Mouse (Mus musculus): ENCODE measurements around the gene Cacna1c.

The Cacna1c gene

DNA sequence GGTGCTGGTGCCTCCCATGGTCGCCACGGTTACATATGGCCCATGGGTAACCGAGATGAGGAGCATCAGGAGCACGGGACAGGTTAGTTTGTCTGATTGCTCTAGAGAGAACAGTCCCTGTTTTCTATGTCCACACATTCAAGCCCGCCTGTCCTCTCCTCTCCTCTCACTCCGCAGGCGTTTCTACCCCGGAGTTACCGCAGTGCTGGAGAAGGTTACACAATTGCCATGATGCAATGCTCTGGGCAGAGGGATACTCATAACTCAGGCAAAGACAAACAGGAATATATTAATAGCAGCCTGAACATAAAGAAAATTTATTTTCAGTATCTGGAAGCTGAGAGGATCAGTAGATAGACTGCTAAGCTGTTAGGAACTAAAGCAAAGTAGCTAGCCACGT lies 58.5 kb downstream of the Cacna1c start:
- no peak for DNase-seq

DNA sequence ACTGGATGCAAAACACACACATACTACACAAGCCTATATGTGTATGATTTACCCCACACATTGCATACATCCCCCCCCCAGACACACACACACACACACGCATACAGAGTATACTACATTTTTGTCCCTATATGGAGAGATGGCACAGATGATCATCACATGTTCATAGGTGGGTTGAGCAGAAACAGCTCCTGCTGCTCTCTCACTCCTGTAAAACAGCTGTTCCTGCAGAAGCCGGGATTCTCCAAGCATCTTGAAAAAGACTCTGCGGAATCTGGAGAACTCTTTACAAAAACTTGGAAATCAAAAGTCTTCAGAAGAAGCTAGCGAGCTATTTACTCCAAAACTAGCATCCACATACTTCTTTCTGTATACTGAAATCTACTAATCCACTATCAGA lies 63.4 kb downstream of the Cacna1c start:
- no peak for DNase-seq

DNA sequence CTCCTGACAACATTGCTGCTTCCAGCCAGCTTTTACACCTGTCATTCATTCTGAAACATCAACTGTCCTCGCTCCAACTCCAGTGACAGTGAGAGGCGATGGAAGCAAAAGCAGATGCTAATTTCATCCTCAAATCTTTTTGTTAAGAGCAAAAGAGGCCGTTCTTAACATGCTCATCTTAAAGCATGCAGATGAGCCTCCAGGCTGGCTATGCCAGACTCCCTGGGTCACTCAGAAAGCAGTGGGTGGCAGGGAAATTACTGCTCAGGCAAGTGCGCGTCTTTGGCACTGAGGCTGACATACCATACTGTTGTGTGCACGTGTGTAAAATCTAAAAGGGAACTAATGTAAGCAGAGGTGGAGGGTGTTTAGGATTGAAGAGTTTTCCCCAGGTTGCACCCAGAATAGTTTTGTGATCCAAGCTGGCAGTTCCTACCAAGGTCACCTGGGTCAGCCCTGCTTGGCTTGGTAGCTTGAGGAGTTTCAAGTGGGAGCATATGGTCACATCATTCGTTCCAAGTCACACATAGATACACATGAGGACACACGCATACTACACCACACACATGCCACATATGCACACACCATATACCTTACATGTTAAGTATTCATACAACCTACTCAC lies 64.0 kb downstream of the Cacna1c start:
- no peak for DNase-seq

DNA sequence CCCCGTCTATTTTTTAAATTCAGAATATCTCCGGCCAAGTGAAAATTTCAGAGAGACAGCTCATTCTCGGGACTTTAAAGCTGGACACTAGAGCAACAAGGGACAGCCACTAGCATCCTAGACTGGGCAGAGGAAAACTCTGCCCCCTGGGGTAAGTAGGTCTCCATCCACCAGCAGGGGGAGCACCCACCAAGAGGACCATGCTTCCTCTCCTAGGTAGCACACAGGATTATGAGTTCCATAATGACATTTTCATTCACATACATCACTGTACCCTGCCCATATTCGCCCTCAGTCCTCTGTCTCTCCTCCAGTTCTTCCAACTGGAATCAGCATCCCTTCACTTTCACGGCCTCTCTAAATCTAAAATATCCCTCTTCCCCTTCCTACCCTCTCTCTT lies 66.6 kb downstream of the Cacna1c start:
- DNase-seq, result peak; percentile 79 to 81

DNA sequence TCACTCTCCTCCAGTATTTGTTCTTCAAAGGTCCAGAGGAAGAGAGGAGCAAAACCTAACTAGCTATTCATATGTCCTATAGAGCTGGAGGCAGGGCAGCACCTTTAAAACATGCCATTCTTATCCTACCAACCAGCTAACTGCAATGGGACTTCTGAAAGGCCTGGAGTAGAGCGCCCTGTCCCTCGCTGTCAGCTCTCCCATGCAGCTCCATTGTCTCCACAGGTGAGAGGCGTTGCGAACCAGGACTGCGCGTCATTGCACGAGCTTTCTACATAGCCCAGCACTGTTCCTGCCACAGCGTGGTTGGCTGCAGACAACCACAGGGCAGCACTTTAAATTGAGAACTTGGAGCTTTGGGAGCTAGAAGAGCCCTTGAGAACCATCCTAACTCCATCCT lies 67.7 kb downstream of the Cacna1c start:
- DNase-seq, result no peak

DNA sequence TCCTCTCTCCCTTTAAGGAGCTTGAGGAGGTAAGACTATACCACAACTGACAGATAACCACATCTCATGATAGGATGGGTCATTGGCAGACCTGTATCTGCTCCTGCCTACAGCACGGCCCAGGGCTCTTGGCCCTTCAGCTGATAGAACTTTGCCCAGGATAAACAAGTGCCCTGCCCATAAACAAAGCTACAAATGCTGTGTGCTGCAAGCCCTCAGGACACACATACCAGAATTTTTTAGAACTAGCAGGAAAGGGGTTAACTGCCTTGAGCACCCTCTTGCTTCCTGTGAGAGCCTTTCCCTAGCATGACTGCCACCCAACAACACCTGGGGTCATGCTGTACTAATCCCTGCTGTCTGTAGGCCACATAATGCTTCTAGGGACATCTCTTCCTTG lies 68.1 kb downstream of the Cacna1c start:
- DNase-seq, result no peak

DNA sequence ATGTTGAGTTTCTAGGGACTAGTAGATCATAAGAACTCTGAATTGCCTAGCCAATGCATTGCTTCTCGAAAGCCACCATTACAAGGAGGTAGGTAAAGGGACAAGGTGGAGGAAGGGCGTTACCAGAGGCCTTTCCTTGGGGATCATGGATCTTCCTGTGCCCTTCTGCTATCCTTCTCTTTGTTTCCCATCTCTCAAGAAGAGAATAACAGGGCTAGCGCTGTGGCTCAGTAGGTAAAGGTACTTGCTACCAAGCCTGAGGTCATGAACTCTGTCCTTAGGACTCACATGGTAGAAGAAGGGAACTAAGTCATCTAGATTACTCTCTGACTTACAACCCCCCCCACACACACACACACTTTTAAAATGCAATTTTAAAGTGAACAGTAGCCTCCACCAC lies 69.2 kb downstream of the Cacna1c start:
- DNase-seq, result no peak

DNA sequence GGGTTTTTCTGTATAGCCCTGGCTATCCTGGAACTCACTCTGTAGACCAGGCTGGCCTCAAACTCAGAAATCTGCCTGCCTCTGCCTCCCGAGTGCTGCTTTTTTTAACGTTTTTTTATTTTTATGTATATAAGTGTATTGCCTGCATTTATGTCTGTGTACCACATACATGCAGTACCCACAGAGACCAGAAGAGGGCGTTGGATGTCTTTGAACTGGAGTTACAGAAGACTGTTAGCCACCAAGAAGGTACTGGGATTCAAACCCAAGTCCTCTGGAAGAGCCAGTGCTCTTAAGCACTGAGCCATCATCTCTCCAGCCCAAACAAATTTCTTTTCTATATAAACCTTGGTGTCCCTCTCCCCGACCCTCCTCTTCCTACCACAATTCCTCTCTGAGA lies 77.8 kb downstream of the Cacna1c start:
- peak in 1 of 2 experiments; percentile 16 for DNase-seq

DNA sequence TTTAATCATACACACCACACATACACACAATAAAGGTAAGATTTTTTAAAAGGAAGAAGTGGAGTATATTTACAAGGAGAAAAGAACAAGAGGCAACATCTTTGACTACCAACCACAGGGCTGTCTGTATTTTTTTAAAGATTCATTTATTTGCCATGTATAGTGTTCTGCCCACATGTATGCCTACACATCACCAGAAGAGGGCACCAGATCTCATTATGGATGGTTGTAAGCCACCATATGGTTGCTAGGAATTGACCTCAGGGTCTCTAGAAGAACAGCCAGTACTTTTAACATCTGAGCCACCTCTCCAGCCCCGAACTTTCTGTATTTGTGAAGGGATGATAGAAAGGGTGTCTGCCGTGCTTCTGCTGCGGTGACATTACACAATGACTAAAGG lies 79.9 kb downstream of the Cacna1c start:
- no peak for DNase-seq

DNA sequence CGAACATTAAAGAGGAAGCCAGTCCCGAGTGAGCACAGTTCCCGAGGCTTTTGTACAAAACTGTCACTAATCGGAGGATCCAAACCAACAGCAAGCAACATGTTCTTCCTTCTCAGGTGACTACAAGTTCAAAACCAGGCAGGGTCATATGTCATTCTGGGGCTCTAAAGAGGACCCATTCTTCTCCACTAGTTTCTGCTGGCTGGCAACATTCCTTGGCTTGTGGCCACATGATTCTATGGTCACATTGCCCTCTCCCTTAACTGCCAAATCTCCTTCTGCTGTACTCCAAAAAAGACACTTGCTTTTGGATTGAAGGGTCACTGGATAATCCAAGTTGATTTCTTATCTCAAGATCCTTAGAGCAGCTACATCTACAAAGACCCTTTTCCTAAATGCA lies 82.9 kb downstream of the Cacna1c start:
- peak; percentile 50 to 56 for DNase-seq

DNA sequence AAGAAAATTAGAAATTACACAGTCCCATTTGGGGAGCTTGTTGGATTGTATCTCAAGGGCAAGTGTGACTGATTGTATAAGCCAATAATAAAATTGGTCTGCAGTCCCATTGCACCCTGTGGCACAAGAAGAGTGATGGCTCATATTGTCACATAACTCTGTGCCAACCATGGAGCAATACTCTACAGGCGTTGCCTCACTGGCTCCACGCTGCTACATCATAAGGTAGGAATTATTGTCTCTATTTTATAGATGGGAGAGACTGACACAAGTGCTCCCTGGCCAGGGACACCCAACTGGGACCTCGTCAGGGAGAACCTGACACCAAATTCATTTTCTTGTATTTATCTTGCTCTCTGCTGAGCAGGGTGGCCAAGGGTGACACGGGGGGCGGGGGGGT lies 85.8 kb downstream of the Cacna1c start:
- no peak for DNase-seq

DNA sequence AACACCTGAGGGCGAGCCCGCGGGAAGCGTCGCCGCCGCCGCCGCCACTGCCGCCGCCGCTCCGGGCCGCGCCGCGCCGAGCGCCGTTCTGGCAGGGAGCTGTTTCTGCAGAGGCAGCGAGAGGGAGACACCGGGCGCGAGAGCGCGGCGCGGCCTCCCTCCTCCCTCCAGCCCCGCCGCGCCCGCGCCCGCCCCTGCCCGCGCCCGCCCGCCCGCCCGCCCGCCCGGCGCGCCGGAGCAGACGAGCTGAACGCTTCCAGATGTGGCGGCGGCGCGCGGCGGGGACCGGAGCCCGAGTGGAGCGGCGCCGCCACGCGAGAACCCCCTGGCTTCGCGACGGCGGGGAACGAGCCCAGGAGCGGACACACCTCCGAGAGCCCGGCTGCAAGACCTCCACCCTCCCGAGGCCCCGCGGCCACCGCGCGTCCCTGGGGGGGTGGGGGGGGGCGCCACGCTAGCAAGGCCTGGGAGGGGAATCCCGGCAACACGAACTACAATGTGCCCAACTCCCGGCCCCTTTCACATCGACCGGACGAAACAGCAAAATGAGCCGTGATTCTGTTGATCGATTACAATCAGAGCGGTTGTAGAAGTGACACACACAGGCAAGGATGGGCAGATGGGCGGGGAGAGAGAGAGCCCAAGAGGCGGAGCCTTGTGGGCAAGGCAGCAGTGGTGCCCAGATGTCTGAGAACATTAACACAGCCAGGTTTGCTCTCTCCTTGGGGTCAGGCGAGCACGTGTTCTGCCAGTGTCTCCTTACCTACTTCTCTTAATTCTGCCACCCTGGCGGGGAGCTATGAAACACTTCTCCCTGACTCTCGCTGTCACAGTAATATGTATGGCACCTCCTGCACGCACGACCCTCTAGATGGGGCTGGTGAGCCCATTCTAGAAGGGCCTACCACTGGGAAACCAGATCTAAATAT lies 87.5 kb downstream of the Cacna1c start:
- peak; percentile 87 to 88 for DNase-seq

DNA sequence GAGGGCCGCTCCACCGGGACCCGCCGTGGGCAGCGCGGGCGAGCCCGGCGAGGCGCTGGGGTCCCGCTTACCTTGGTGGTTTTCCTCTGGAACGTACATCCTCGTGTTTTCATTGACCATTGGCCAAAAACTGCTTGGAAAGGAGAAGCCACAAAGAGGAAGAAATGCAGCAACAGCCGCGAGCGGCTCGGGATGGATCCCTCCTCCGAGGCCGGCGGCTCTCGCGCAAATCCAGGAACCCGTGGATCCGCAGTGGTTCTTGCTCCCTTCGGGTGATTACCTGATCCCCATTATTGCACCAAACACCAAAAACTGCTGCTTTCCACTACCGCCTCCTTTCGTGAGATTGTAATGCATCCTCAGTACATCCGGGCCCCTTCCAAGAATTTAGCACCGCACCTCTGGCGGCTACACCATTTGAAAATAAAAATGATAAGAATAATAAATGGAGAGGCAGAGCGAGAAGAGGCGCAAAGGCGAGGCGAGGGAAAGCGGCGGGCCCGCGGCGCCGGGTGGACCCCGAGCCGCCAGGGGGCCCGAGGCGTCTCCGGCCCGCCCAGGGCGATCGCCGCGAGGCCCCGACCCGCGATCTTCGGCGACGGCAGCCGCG lies 88.3 kb downstream of the Cacna1c start:
- peak; percentile 60 to 76 for DNase-seq

DNA sequence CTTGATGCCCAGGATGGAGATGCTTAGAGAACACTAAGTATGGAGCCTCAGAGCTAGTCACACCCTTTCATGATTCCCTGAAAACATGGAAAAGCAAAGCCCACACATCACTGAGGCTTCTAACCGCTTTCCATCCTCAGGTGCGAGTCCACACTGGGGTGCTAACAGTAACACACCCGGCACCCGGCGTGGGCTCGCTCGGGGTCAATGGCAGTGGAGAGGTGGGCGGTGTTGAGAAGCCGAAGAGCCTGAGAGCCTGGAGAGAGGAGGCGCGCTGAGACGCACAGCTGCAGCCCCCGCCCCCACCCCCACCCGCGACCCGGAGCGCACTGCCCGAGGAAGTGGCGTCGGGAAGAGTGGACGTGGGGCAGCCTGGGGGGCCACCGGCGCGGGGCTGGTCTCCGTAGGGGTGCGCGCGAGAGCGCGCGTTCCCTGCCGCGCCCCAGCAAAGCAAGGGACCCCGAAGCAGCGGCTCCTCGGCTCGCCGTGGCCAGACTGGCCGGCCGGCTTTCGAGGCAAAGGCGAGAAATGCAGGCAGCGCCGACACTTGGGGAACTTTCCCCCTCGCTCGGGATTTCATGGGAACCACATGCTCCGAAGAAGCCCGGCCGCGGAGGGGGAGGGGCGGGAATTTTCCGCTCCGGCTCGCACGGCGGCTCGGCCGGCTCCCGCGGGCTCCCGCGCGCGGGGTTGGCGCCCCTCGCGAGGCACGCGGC lies 88.9 kb downstream of the Cacna1c start:
- DNase-seq, result peak; percentile 85 to 87

DNA sequence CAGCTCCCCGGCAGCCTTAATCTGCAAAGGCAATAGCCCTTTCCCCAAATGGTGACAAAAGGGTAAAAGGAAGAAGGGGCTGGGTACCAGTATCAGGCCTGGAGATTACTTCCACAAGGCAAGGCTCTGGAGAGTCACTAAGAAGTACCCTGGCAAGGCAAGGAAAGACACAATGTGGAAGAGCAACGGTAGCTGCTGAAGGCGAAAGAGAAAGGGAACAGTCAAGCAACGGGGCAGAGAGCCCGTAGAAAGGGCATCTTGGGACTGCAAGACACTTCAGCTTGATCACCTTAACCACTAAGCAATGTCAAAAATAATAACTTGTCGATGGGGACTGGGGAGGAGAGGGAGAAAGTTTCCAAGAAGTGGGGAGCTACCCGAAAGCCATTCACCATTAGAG lies 89.5 kb downstream of the Cacna1c start:
- DNase-seq, result no peak

DNA sequence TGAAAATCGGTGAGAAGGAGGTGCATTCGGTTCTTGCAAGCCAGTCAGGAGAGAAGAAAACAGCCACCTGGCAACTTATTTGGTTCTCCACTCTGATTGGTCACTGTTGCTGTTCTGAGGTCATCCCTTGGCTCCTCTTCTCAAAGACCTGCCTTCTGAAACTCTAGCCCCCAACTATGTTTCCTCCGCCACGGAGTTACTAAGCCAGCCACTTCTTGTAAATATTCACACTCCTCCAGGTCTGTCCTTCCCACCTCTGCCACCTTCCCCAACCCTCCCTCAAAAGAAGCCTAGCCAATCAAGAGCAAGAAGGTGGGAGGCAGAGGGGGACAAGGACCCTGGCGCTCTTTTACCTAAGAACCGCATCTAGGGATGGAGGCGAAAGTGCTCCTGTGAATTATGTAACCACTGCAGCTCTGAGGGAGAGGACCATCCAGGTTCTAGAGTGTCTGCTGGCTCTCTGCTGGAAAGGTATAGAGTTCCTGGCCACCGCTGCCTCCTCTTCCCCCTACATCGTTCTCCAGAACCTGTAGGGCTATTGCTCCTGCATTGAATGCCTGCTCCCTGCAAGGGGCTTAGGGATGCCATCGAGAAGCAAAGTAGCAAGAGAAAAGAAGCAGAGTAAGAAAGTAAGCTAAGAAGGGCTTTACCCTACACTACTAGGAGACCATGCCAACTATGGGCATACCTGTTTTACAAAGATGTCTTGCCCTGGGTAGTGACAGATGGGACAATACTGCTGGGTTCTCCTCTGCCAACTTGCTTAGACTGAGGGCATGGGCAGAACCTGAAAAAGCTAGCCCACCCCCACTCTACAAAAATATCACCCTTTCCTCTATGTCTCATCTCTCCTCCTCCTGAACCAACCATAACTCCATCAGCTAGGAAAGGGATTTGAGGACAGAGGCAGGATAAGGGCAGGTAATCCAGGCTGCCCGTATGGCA lies 90.3 kb downstream of the Cacna1c start:
- DNase-seq, result peak; percentile 73 to 79

DNA sequence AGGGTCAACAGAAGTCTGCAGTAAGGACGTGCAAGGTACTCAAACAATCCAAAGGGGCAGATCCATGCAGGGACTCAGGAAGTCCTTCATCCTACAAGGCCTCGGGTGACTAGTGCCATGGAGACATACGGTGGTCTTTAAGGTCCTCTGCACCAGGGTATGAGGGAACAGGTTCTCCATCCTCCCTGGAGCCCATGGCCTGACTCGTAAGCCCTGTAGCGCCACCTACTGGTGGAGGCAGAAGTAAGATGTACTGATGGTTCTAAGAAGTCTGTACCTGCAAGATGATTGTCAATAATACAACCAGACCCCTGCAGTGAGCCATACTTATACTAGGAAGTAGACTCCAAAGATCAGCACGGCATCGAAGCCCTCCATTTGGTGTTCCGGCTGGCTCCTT lies 92.0 kb downstream of the Cacna1c start:
- DNase-seq, result peak; percentile 96 to 98

DNA sequence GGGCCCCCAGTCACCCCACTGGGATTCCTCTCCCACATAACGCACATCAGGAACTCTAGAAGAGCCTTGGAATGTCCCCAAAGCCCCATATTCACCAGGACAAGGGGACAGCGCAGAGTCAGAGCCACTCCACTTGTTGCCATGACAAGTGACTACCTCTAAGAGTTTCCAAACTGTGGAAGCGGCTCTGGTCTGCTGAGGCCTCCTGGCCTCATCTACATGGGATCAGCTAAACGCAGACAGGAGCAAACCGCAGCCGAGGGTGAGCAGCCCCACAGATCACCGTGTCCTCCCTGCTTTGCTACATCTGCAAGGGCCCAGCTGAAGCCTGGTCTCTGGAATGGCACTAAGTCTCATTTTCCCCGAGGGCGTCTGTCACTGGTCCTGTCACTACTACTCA lies 93.3 kb downstream of the Cacna1c start:
- DNase-seq, result no peak

DNA sequence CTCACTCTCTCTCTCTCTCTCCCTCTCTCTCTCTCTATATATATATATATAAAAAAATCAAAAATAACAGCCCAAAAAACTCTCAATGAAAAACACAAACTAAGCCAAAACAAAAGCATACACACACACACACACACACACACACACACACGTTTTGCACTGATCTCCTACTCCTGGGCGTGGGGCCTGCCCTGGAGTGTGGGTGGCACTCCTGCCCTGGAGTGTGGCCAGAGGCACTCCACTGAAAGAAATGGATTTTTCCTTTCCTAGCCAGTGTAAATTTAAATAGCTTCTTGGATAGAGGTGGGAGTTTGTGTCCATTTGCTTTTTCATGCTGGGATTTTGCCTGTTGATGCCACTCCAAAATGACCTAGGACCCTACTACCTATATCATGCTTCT lies 96.9 kb downstream of the Cacna1c start:
- DNase-seq, result peak in 1 of 2 experiments; percentile 25

DNA sequence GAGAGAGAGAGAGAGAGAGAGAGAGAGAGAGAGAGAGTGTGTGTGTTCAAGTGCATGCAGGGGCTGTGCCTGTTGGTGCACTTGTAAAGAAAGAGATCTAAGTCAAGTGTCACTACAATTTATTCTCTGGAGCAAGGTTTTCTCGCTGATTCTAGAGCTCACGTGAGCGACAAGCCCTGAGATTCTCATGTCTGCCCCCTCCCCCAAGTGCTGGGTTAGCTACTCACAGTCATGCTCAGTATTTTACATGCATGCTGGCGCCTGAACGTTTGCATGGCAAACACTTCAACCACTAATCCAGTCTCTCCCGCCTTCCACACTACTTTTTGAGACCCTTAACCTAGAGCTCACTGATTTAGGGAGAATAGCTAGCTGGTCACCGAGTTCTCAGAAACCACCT lies 99.7 kb downstream of the Cacna1c start:
- DNase-seq, result no peak

DNA sequence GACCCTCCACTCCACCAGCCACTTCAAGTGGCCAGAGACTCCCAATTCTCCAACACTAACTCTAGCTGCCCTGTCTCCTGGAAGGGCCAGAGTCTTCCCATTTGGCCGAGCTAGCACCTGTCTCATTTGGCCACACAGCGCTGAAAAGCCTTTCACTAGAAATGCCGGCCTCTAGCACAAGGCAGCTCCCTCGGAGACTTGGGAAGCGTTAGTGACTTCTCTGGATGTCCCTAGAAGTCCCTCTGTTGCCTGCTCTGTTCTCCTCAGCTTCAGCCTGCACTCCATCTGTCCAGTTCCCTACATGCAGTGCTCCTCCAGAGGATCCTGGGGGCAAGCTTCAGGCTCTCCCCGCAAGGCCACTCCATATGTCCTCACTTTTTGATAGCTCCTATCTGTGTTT lies 101.1 kb downstream of the Cacna1c start:
- DNase-seq, result peak; percentile 39 to 44

DNA sequence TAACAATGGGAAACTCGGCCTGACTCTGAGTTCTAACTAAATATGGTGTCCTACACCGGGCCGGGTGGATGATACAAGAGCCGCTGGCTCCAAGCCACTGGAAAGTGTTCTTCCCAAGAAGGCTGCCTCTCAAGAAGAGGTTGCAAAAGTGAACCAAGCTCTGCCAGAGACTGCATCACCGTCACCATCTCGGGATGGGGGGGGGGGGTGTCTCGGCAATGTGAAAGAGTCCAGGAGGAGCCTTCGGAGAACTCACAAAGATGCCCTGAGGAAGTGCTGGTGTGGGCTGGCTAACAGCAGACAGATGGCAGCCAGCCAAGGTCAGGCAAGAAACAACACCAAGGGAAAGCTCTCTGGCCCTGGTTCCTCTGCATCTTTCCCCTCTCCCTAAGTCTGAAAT lies 107.0 kb downstream of the Cacna1c start:
- peak; percentile 70 to 75 for DNase-seq
